Mouse (Mus musculus): ENCODE measurements around the gene Pogk. TPM values are rescaled to one million over a fixed set of nuclear protein-coding genes. Genes with fewer than 3 reads are reported as not detected.

The Pogk gene
- total and polyA plus RNA-seq, 3 experiments: 11.5 to 14.1 TPM; not detected in 1

- H3K79me2 ChIP-seq (ENCODE audit: control insufficient read depth, insufficient read depth, low read length, poor library complexity): no peaks in the 10 kb centered on the region
These were observed 46.5 kb downstream of the Pogk start for GRCm38 (mm10) chr1:166363122-166363521.

GRCm38 (mm10) chr1:166362659-166363058 lies 47.0 kb downstream of the Pogk start:
- Histone ChIP-seq H3K27ac (ENCODE audit: control insufficient read depth, low read depth, low read length) (no peak overlapping the region), H3K4me1 (ENCODE audit: control insufficient read depth in 1 of 2, insufficient read depth in 2 of 2, low read length in 2 of 2) (no peaks in the 10 kb centered on the region; a peak in 1 of 4 replicates), H3K9ac (ENCODE audit: control insufficient read depth, low read depth, low read length, poor library complexity, severe bottlenecking) (no peak overlapping the region), H3K4me3 (ENCODE audit: control insufficient read depth in 1 of 2, insufficient read depth in 1 of 2, low read depth in 2 of 2, low read length in 2 of 2) (no peak overlapping the region), H3K9me3 (replicated peaks; ENCODE audit: insufficient read depth, low read length) (no peaks in the 10 kb centered on the region), H3K27me3 (ENCODE audit: control insufficient read depth in 1 of 2, insufficient read depth in 2 of 2, low read length in 2 of 2) (peaks cover 3 to 4% of the 10 kb centered on the region in 2 experiments; a peak in 2 of 4 replicates), H3K79me2 (ENCODE audit: control insufficient read depth, insufficient read depth, low read length, poor library complexity) (no peaks in the 10 kb centered on the region), H3K36me3 (ENCODE audit: control insufficient read depth in 1 of 2, insufficient read depth in 2 of 2, low read length in 2 of 2) (no peaks in the 10 kb centered on the region)
- TF ChIP-seq TAL1 (IDR thresholded peaks at IDR 0.05; ENCODE audit: low read length) (no peak), ZKSCAN1 (IDR thresholded peaks at IDR 0.05; ENCODE audit: low read depth, low read length) (no peak), GABPA (IDR thresholded peaks at IDR 0.05; ENCODE audit: low read depth, low read length) (no peak), HCFC1 (IDR thresholded peaks at IDR 0.05; ENCODE audit: low read depth, low read length) (no peak), UBTF (IDR thresholded peaks at IDR 0.05; ENCODE audit: borderline replicate concordance, insufficient read depth, low read depth, low read length) (no peak), GATA1 (IDR thresholded peaks at IDR 0.05; ENCODE audit: low read depth, low read length) (no peak), MAZ (IDR thresholded peaks at IDR 0.05; ENCODE audit: low read depth, low read length) (no peak), TCF12 (IDR thresholded peaks at IDR 0.05; ENCODE audit: low read depth, low read length) (no peak), RCOR1 (IDR thresholded peaks at IDR 0.05; ENCODE audit: low read depth, low read length) (no peak)
- DNase-seq (ENCODE audit: low read depth, low spot score): no peak

More at GRCm38 (mm10) chr1:166363122-166363521, 46.5 kb downstream of the Pogk start:
- Histone ChIP-seq H3K36me3 (ENCODE audit: control insufficient read depth in 1 of 2, insufficient read depth in 2 of 2, low read length in 2 of 2) (no peaks in the 10 kb centered on the region), H3K4me1 (ENCODE audit: control insufficient read depth in 1 of 2, insufficient read depth in 2 of 2, low read length in 2 of 2) (no peaks in the 10 kb centered on the region; a peak in 1 of 4 replicates), H3K27me3 (ENCODE audit: control insufficient read depth in 1 of 2, insufficient read depth in 2 of 2, low read length in 2 of 2) (peaks cover 3 to 4% of the 10 kb centered on the region in 2 experiments; a peak in 2 of 4 replicates), H3K9me3 (replicated peaks; ENCODE audit: insufficient read depth, low read length) (no peaks in the 10 kb centered on the region), H3K9ac (ENCODE audit: control insufficient read depth, low read depth, low read length, poor library complexity, severe bottlenecking) (no peak overlapping the region), H3K4me3 (ENCODE audit: control insufficient read depth in 1 of 2, insufficient read depth in 1 of 2, low read depth in 2 of 2, low read length in 2 of 2) (no peak overlapping the region), H3K27ac (ENCODE audit: control insufficient read depth, low read depth, low read length) (no peak overlapping the region)
- DNase-seq (ENCODE audit: low read depth, low spot score): no peak
- no peak for TF ChIP-seq TCF12 (IDR thresholded peaks at IDR 0.05; ENCODE audit: low read depth, low read length)
- TF ChIP-seq TAL1 (IDR thresholded peaks at IDR 0.05; ENCODE audit: low read length): no peak
- TF ChIP-seq SIN3A (IDR thresholded peaks at IDR 0.05; ENCODE audit: low read length): no peak
- TF ChIP-seq NELFE (IDR thresholded peaks at IDR 0.05; ENCODE audit: low read depth, low read length): no peak
- TF ChIP-seq ELF1 (IDR thresholded peaks at IDR 0.05; ENCODE audit: low read depth, low read length): no peak
- TF ChIP-seq USF2 (IDR thresholded peaks at IDR 0.05; ENCODE audit: borderline replicate concordance in 1 of 2, insufficient read depth in 1 of 2, low read depth in 1 of 2, low read length in 2 of 2): no peak

DNA sequence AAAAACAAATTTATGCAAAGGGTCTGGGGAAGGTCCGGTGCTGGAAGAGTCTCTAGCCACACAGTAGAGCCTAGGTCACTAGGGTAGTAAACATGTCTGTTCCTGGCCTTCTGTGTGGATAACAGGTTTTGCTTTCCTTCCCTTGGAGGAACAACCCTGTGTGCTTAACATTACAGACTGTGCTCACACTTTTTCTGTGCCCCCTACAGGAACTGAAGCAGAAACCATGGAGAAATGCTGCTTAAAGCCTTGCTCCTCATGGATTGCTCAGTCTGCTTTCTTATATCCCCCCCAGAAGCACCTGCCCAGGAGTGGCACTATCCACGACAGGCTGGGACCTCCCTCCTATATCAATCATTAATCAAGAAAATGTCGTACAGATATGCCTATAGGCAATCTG lies 47.8 kb downstream of the Pogk start:
- TF ChIP-seq CTCF (IDR thresholded peaks at IDR 0.05 in 2 of 3, conservative IDR thresholded peaks at IDR 0.05 in 1 of 3; ENCODE audit: control insufficient read depth in 1 of 3, insufficient read depth in 1 of 3, low read depth in 2 of 3, low read length in 3 of 3, poor library complexity in 1 of 3, severe bottlenecking in 1 of 3) (no peak), MXI1 (IDR thresholded peaks at IDR 0.05; ENCODE audit: low read depth, low read length) (no peak), CHD1 (IDR thresholded peaks at IDR 0.05; ENCODE audit: low read depth, low read length) (no peak), USF2 (IDR thresholded peaks at IDR 0.05; ENCODE audit: borderline replicate concordance in 1 of 2, insufficient read depth in 1 of 2, low read depth in 1 of 2, low read length in 2 of 2) (no peak), RCOR1 (IDR thresholded peaks at IDR 0.05; ENCODE audit: low read depth, low read length) (no peak), NRF1 (IDR thresholded peaks at IDR 0.05; ENCODE audit: insufficient read depth, low read depth, low read length, poor library complexity, severe bottlenecking) (no peak), POLR2AphosphoS2 (IDR thresholded peaks at IDR 0.05; ENCODE audit: low read length) (no peak), MYB (IDR thresholded peaks at IDR 0.05; ENCODE audit: low read depth, low read length) (no peak), ELF1 (IDR thresholded peaks at IDR 0.05; ENCODE audit: low read depth, low read length) (no peak), TCF12 (IDR thresholded peaks at IDR 0.05; ENCODE audit: low read depth, low read length) (no peak), SMC3 (IDR thresholded peaks at IDR 0.05; ENCODE audit: low read depth, low read length) (no peak)
- H3K9me3 ChIP-seq (replicated peaks; ENCODE audit: insufficient read depth, low read length): no peaks in the 10 kb centered on the region
- H3K27me3 ChIP-seq (ENCODE audit: control insufficient read depth in 1 of 2, insufficient read depth in 2 of 2, low read length in 2 of 2): peaks cover 3 to 4% of the 10 kb centered on the region in 2 experiments; a peak in 2 of 4 replicates
- H3K9ac ChIP-seq (ENCODE audit: control insufficient read depth, low read depth, low read length, poor library complexity, severe bottlenecking): no peak overlapping the region
- H3K4me1 ChIP-seq (ENCODE audit: control insufficient read depth in 1 of 2, insufficient read depth in 2 of 2, low read length in 2 of 2): no peaks in the 10 kb centered on the region; a peak in 1 of 4 replicates
- H3K27ac ChIP-seq (ENCODE audit: control insufficient read depth, low read depth, low read length): no peak overlapping the region
- no peaks in the 10 kb centered on the region for H3K36me3 ChIP-seq (ENCODE audit: control insufficient read depth in 1 of 2, insufficient read depth in 2 of 2, low read length in 2 of 2)
- no peak overlapping the region for H3K4me3 ChIP-seq (ENCODE audit: control insufficient read depth in 1 of 2, insufficient read depth in 1 of 2, low read depth in 2 of 2, low read length in 2 of 2)
- DNase-seq (ENCODE audit: low read depth, low spot score): no peak
- H3K79me2 ChIP-seq (ENCODE audit: control insufficient read depth, insufficient read depth, low read length, poor library complexity): no peaks in the 10 kb centered on the region
